Mouse (Mus musculus) left cerebral cortex, postnatal 10 days (tissue): ENCODE data around the gene Olfr183. TPM values are rescaled to one million over a fixed set of nuclear protein-coding genes. Genes with fewer than 3 reads are reported as not detected.
"Not testable (repeated sequence)": the region's sequence is repeated elsewhere in the genome, so short reads cannot be mapped to it uniquely, and the experiment has no call there.

Experiments used
- DNase-seq, 2 experiments: peaks; one replicate each; pipeline ENCODE4 v3.0.0; 2021 to 2022; ENCODE audit warnings: low spot score in 2 of 2, mixed read lengths in 1 of 2; ENCODE audit errors: extremely low spot score in 1 of 2
- intact Hi-C: fragments of 180-260 bp; cut with DNase I; formaldehyde crosslinking; loops from one replicate; pipeline ENCODE4 v1.15.1; 2025
- total RNA-seq, 2 experiments: library from RNA; stranded (reverse); gene quantifications; 2 replicates each; pipeline ENCODE4 v1.2.3; 2021

The Olfr183 gene
- total RNA-seq = not detected

GRCm38 (mm10) chr16:58995057-58995456, at the start of gene Olfr183:
Olfr183 (plus strand) TSS chr16:58995357.
- no peak for DNase-seq
- intact Hi-C loops = no loop called here

GRCm38 (mm10) chr16:59007146-59007545, 12.0 kb downstream of the Olfr183 start:
- no peak for DNase-seq
- intact Hi-C loops = no loop called here

DNA sequence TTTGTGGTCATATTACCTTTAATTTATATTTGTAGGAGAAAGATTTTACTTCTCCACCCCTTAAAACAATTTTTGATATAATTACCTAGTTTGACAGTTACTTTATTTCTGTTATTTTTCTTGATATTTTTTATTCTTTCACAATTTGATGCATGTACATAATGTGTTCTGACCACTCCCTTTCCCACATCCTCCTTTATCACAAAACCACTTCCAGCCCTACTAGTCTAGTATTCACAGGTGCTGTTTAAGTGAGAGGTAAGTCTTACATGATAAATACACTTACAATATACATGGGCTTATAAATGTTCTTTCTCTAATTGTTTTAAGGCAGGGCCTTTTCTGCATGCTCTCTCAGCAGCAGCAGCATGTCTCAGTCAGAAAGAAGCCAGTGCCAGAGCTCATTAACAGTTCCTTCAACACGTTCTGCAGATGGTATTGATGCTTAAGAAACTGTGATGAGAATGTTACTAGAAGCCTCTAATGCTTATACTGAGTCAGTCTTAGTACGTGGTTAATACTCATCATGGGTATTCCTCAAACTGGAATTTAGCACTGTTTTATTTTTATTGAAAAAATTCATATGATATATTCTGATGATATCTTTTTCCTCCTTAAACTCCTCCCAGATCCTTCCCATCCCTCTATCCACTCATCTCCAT, 18.3 kb downstream of the Olfr183 start:
- no peak for DNase-seq
- intact Hi-C loops = no loop called here

- DNase-seq = no peak
- intact Hi-C loops = no loop called here
These were observed 35.0 kb downstream of the Olfr183 start, which contains the start of gene Olfr186 for GRCm38 (mm10) chr16:59030191-59030590. Olfr186 (minus strand) TSS chr16:59030291.

DNA sequence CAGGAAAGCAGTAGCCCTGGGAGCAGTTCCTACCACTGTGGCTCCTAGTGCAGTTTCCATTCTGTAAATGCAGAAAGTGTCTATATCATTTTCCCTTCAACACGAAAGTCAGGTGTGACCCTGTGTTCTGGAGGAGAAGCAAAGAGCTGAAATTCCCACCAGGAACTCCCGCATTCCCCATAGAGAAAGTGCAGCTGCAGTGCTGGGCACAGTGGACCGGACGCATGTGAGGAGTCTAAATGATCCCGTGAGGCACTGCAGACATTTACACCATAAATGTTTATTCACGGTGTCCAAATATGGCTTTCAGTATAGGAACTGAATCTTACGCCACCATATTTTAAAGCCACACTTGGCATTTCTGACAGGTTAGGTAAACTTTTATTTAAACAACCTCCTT, 44.6 kb downstream of the Olfr183 start, which contains the start of gene Olfr187:
TSS of gene Olfr187 (minus strand) at position 58 of the 400 bp plus-strand sequence.
- no peak for DNase-seq
- intact Hi-C loops = no loop called here

DNA sequence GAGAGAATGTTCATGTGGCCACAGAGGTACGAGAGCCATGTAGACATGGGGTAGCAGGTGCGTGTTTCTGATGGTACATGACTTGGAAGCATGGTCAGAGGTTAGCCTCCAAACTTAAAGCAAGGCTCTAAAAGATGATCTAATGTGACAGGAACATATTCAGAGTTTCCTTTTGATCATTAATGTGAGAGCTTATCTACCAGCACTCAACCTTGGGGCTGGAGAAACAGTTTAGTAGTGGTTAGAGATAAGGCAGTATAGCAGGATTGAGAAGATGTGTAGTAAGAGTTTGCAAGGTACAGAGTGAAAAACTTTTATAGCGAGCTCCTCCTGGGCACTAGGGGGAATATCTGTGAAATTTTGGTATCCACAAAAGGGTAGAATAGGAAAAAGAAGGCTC, 50.7 kb downstream of the Olfr183 start:
- intact Hi-C loops = no loop called here
- no peak for DNase-seq

DNA sequence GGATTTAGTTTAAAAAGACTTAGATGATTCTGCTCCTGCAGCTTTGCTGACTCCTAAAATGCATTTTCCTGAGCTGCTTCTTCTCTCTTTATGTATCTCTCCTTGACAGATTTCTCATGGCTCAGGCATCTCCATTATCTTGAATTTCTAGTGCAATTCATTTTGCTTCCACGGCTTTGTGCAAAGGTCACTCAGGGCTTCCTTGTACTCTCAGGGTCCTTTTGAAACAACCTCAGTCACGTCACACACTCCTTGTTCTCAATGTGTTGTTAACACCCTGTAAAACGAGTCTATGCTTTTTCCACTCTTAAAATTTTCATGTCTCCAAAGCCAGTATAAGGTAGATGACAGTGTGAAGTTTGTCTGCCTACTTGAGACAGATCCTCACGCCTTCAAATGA, 52.4 kb downstream of the Olfr183 start:
- intact Hi-C loops = no loop called here
- DNase-seq = no peak

- intact Hi-C loops = no loop called here
- DNase-seq = no peak
These were observed 53.7 kb downstream of the Olfr183 start for GRCm38 (mm10) chr16:59048860-59049259.

GRCm38 (mm10) chr16:59049286-59049685, 54.1 kb downstream of the Olfr183 start:
- DNase-seq, intact Hi-C loops: not testable (repeated sequence)

Other genes with a start within 250 kb of the Olfr183 start
- not detected for gene Olfr172, start 232.2 kb upstream of the Olfr183 start, total RNA-seq
- gene Olfr173, start 195.1 kb upstream of the Olfr183 start, total RNA-seq = not detected
- gene Olfr175-ps1, start 168.6 kb upstream of the Olfr183 start, total RNA-seq = not detected
- gene Olfr177, start 120.6 kb upstream of the Olfr183 start, total RNA-seq = not detected
- not detected for gene Olfr178, start 103.3 kb upstream of the Olfr183 start, total RNA-seq
- not detected for gene Olfr181, start 66.6 kb upstream of the Olfr183 start, total RNA-seq
- gene Olfr180, start 66.0 kb upstream of the Olfr183 start, total RNA-seq = not detected
- not detected for gene Olfr186, start 34.9 kb downstream of the Olfr183 start, total RNA-seq
- not detected for gene Olfr187, start 44.4 kb downstream of the Olfr183 start, total RNA-seq
- gene Olfr190, start 82.6 kb downstream of the Olfr183 start, total RNA-seq = not detected
- not detected for gene Olfr191, start 94.5 kb downstream of the Olfr183 start, total RNA-seq
- not detected for gene Olfr193, start 116.5 kb downstream of the Olfr183 start, total RNA-seq
- not detected for gene Olfr194, start 125.7 kb downstream of the Olfr183 start, total RNA-seq
- not detected for gene Olfr195, start 151.7 kb downstream of the Olfr183 start, total RNA-seq
- not detected for gene Olfr196, start 175.1 kb downstream of the Olfr183 start, total RNA-seq
- gene Olfr198, start 208.2 kb downstream of the Olfr183 start, total RNA-seq = not detected
- not detected for gene Olfr199, start 224.4 kb downstream of the Olfr183 start, total RNA-seq